Mouse (Mus musculus) heart, adult 18-20 months (tissue): ENCODE measurements around the gene Pgrmc2. TPM values are rescaled to one million over a fixed set of nuclear protein-coding genes. Genes with fewer than 3 reads are reported as not detected.

Experiments
- DNase-seq, 2 experiments: peaks; one replicate each; pipeline ENCODE4 v3.0.0; 2021 to 2022; ENCODE audit warnings: mixed read lengths in 1 of 2
- long read RNA-seq, 2 experiments: library from polyadenylated mRNA; stranded (forward); transcript quantifications; one replicate each; pipeline ENCODE4 v2.0.0; 2021
- total RNA-seq, 2 experiments: library from RNA; stranded (reverse); gene quantifications; 2 replicates each; pipeline ENCODE4 v1.2.3; 2021

Gene Pgrmc2
- total RNA-seq: 10 to 100 TPM; 32.7 to 37.6 TPM
- long read RNA-seq, experiment 1, transcript Pgrmc2-201 (3 exons, 3,007 nt): major isoform, 38 of 48 reads
- long read RNA-seq, experiment 1, partial matches to known transcripts: 0 of 48 reads
- long read RNA-seq, experiment 1, other reads (novel, unspliced or antisense): 10 of 48 reads
- long read RNA-seq, experiment 2, transcript Pgrmc2-201 (3 exons, 3,007 nt): major isoform, 23 of 28 reads
- long read RNA-seq, experiment 2, partial matches to known transcripts: 0 of 28 reads
- long read RNA-seq, experiment 2, other reads (novel, unspliced or antisense): 5 of 28 reads

GRCm38 (mm10) chr3:41082885-41083789 lies at the start of gene Pgrmc2:
TSS of gene Pgrmc2 (minus strand) at chr3:41083046.
- DNase-seq: peak; percentile 97 to 98

GRCm38 (mm10) chr3:41124000-41124294 lies 41.1 kb upstream of the Pgrmc2 start:
- DNase-seq: no peak

- no peak for DNase-seq
Observed at GRCm38 (mm10) chr3:41123190-41123999, 40.5 kb upstream of the Pgrmc2 start.

- no peak for DNase-seq
Observed at GRCm38 (mm10) chr3:41118173-41118572, 35.3 kb upstream of the Pgrmc2 start.

- DNase-seq: no peak
Observed at GRCm38 (mm10) chr3:41117447-41117846, 34.6 kb upstream of the Pgrmc2 start.

- DNase-seq: no peak
Observed at GRCm38 (mm10) chr3:41113186-41113585, 30.3 kb upstream of the Pgrmc2 start.

- DNase-seq: no peak
Observed at GRCm38 (mm10) chr3:41108306-41108785, 25.5 kb upstream of the Pgrmc2 start.

GRCm38 (mm10) chr3:41107600-41108305 lies 24.9 kb upstream of the Pgrmc2 start:
- no peak for DNase-seq

- DNase-seq: peak; percentile 38 to 55
Observed at GRCm38 (mm10) chr3:41101905-41102304, 19.1 kb upstream of the Pgrmc2 start.

GRCm38 (mm10) chr3:41100157-41100556 lies 17.3 kb upstream of the Pgrmc2 start:
- DNase-seq: peak; percentile 16 to 30

GRCm38 (mm10) chr3:41099672-41100071 lies 16.8 kb upstream of the Pgrmc2 start:
- no peak for DNase-seq

- no peak for DNase-seq
Observed at GRCm38 (mm10) chr3:41093210-41093609, 10.4 kb upstream of the Pgrmc2 start.

GRCm38 (mm10) chr3:41092311-41092710 lies 9.5 kb upstream of the Pgrmc2 start:
- DNase-seq: no peak

GRCm38 (mm10) chr3:41090839-41091238 lies 8.0 kb upstream of the Pgrmc2 start:
- DNase-seq: no peak

GRCm38 (mm10) chr3:41087071-41087470 lies 4.2 kb upstream of the Pgrmc2 start:
- DNase-seq: no peak

- DNase-seq: no peak
Observed at GRCm38 (mm10) chr3:41084421-41084820, 1.6 kb upstream of the Pgrmc2 start.

- DNase-seq: no peak
Observed at GRCm38 (mm10) chr3:41083790-41084112, 905 bp upstream of the Pgrmc2 start.

GRCm38 (mm10) chr3:41082520-41082884 lies 344 bp downstream of the Pgrmc2 start:
- no peak for DNase-seq

GRCm38 (mm10) chr3:41081474-41082301 lies 1.2 kb downstream of the Pgrmc2 start:
- DNase-seq: peak; percentile 25 to 41

- DNase-seq: no peak
Observed at GRCm38 (mm10) chr3:41080724-41081123, 2.1 kb downstream of the Pgrmc2 start.

- DNase-seq: no peak
Observed at GRCm38 (mm10) chr3:41078673-41079072, 4.2 kb downstream of the Pgrmc2 start.
